Mouse (Mus musculus) midbrain, embryonic 11.5 days (tissue): ENCODE data around the gene Olfr641. TPM values are rescaled to one million over a fixed set of nuclear protein-coding genes. Genes with fewer than 3 reads are reported as not detected.

ENCODE experiments used
- ATAC-seq: fragments of 200-750 bp; cut with Nextera tagmentation; 2 replicates; pipeline ENCODE4 v1.8.0; 2017; ENCODE audit warnings: moderate TSS enrichment, moderate library complexity; ENCODE audit not compliant: low FRiP score
- DNase-seq: peaks from one replicate; pipeline ENCODE4 v3.0.0; 2015; ENCODE audit warnings: low spot score; ENCODE audit errors: missing footprints
- H3K27ac ChIP-seq: fragments of 300-500 bp; sonication (generic); 2 replicates; pipeline ENCODE4 v1.5.1; 2014; ENCODE audit warnings: low read depth, low read length
- H3K27me3 ChIP-seq: fragments of 300-500 bp; sonication (generic); 2 replicates; pipeline ENCODE4 v1.6.1; 2014; ENCODE audit warnings: mild to moderate bottlenecking, low read length, moderate library complexity, mixed read lengths; ENCODE audit not compliant: control insufficient read depth, insufficient read depth
- H3K36me3 ChIP-seq: fragments of 300-500 bp; sonication (generic); 2 replicates; pipeline ENCODE4 v1.6.1; 2014; ENCODE audit warnings: mild to moderate bottlenecking, low read length, moderate library complexity, mixed read lengths; ENCODE audit not compliant: control insufficient read depth, insufficient read depth
- H3K4me1 ChIP-seq: fragments of 300-500 bp; sonication (generic); 2 replicates; pipeline ENCODE4 v1.6.1; 2014; ENCODE audit warnings: low read length; ENCODE audit not compliant: control insufficient read depth, insufficient read depth
- H3K4me2 ChIP-seq: fragments of 300-500 bp; sonication (generic); 2 replicates; pipeline ENCODE4 v1.6.1; 2014; ENCODE audit warnings: mild to moderate bottlenecking, moderate library complexity
- H3K4me3 ChIP-seq: fragments of 300-500 bp; sonication (generic); 2 replicates; pipeline ENCODE4 v1.5.1; 2014; ENCODE audit warnings: low read depth, low read length
- H3K9ac ChIP-seq: fragments of 300-500 bp; sonication (generic); 2 replicates; pipeline ENCODE4 v1.6.1; 2014; ENCODE audit warnings: low read length
- H3K9me3 ChIP-seq: fragments of 300-500 bp; sonication (generic); 2 replicates; pipeline ENCODE4 v1.6.1; 2016; ENCODE audit warnings: low read length; ENCODE audit not compliant: control insufficient read depth
- WGBS: fragments of 180-500 bp; shearing (Covaris S2); extraction: QIAGEN DNeasy Blood & Tissue Kit; methylation state at CpG from one replicate; pipeline ENCODE4 v1.1.7; 2014; 5-methylcytosine and 5-hydroxymethylcytosine counted together
- polyA plus RNA-seq: library from polyadenylated mRNA; unstranded; fragments of >200 nt; fragmentation: Nextera tagmentation; extraction: Ambion mirVana; gene quantifications from 2 replicates; pipeline ENCODE4 v1.2.1, GENCODE M21; 2014

The Olfr641 gene
- polyA plus RNA-seq, 1 experiment from 2014 or later, result not detected

GRCm38 (mm10) chr7:104059215-104059614 is 24.0 kb downstream of the Olfr641 start:
- Histone ChIP-seq H3K9me3 (no peaks in the 10 kb centered on the region), H3K4me3 (no peak overlapping the region), H3K36me3 (no peaks in the 10 kb centered on the region), H3K4me1 (no peaks in the 10 kb centered on the region), H3K4me2 (no peak overlapping the region), H3K27ac (no peak overlapping the region), H3K9ac (no peak overlapping the region), H3K27me3 (no peaks in the 10 kb centered on the region)
- ATAC-seq (no peak), DNase-seq (no peak)
- 84% methylated on average over 1 of the region's 1 CpGs for WGBS

GRCm38 (mm10) chr7:104061345-104061744 is 26.1 kb downstream of the Olfr641 start, which contains the start of gene 4930516K23Rik:
Gene 4930516K23Rik (minus strand): TSS chr7:104061445.
- Histone ChIP-seq H3K27me3 (no peaks in the 10 kb centered on the region), H3K4me1 (no peaks in the 10 kb centered on the region), H3K9ac (no peak within 1 kb of the TSS), H3K4me2 (no peak within 1 kb of the TSS), H3K27ac (no peak within 1 kb of the TSS), H3K4me3 (no peak within 1 kb of the TSS), H3K9me3 (no peaks in the 10 kb centered on the region), H3K36me3 (no peaks in the 10 kb centered on the region)
- DNase-seq (no peak), ATAC-seq (no peak)
- WGBS, result 63% methylated on average over 2 of the region's 2 CpGs

- Histone ChIP-seq H3K4me1 (no peaks in the 10 kb centered on the region), H3K27ac (no peak within 1 kb of the TSS), H3K4me3 (no peak within 1 kb of the TSS), H3K9me3 (no peaks in the 10 kb centered on the region), H3K4me2 (no peak within 1 kb of the TSS), H3K36me3 (no peaks in the 10 kb centered on the region), H3K9ac (no peak within 1 kb of the TSS), H3K27me3 (no peaks in the 10 kb centered on the region)
- no peak for DNase-seq
- 69% methylated on average over 2 of the region's 2 CpGs for WGBS
- no peak for ATAC-seq
These were observed 36.5 kb downstream of the Olfr641 start, which contains the start of gene Olfr644 for GRCm38 (mm10) chr7:104071769-104072168. Gene Olfr644 (minus strand): TSS chr7:104071869.

- Histone ChIP-seq H3K4me1 (no peaks in the 10 kb centered on the region), H3K9me3 (no peaks in the 10 kb centered on the region), H3K27ac (no peak within 1 kb of the TSS), H3K36me3 (no peaks in the 10 kb centered on the region), H3K4me3 (no peak within 1 kb of the TSS), H3K27me3 (no peaks in the 10 kb centered on the region), H3K4me2 (no peak within 1 kb of the TSS), H3K9ac (no peak within 1 kb of the TSS)
- DNase-seq, result no peak
- no peak for ATAC-seq
- WGBS, result 93% methylated on average over 1 of the region's 1 CpGs
These were observed 50.1 kb downstream of the Olfr641 start, which contains the start of gene Olfr645 for GRCm38 (mm10) chr7:104085365-104085764. Gene Olfr645 (minus strand): TSS chr7:104085465.

Other genes with a start within 250 kb of the Olfr641 start
- gene Olfr67, start 243.6 kb upstream of the Olfr641 start, polyA plus RNA-seq, result not detected in 2 replicates
- gene Hbb-bt, start 221.4 kb upstream of the Olfr641 start, polyA plus RNA-seq, result 767 and 794 TPM in 2 replicates
- gene Hbb-bs, start 207.3 kb upstream of the Olfr641 start, polyA plus RNA-seq, result 259 and 279 TPM in 2 replicates
- not detected in 2 replicates for gene Hbb-bh2, start 194.9 kb upstream of the Olfr641 start, polyA plus RNA-seq
- gene Hbb-bh1, start 192.3 kb upstream of the Olfr641 start, polyA plus RNA-seq, result 2,751 and 2,795 TPM in 2 replicates
- gene Hbb-y, start 182.2 kb upstream of the Olfr641 start, polyA plus RNA-seq, result 11,345 and 11,485 TPM in 2 replicates
- gene Olfr66, start 149.2 kb upstream of the Olfr641 start, polyA plus RNA-seq, result not detected in 2 replicates
- not detected in 2 replicates for gene Olfr64, start 141.0 kb upstream of the Olfr641 start, polyA plus RNA-seq
- gene Olfr65, start 132.0 kb upstream of the Olfr641 start, polyA plus RNA-seq, result not detected in 2 replicates
- not detected in 2 replicates for gene Olfr631, start 106.6 kb upstream of the Olfr641 start, polyA plus RNA-seq
- gene Olfr632, start 101.1 kb upstream of the Olfr641 start, polyA plus RNA-seq, result not detected in 2 replicates
- not detected in 2 replicates for gene Olfr633, start 91.0 kb upstream of the Olfr641 start, polyA plus RNA-seq
- 0.01 and 0.03 TPM in 2 replicates for gene Olfr635, start 64.3 kb upstream of the Olfr641 start, polyA plus RNA-seq
- gene Olfr638, start 36.7 kb upstream of the Olfr641 start, polyA plus RNA-seq, result not detected in 2 replicates
- gene Olfr639, start 18.1 kb upstream of the Olfr641 start, polyA plus RNA-seq, result not detected in 2 replicates
- gene Olfr640, start 9.9 kb upstream of the Olfr641 start, polyA plus RNA-seq, result not detected in 2 replicates
- not detected in 2 replicates for gene Olfr642, start 17.2 kb downstream of the Olfr641 start, polyA plus RNA-seq
- gene 4930516K23Rik, start 26.0 kb downstream of the Olfr641 start, polyA plus RNA-seq, result not detected in 2 replicates
- gene Olfr644, start 36.4 kb downstream of the Olfr641 start, polyA plus RNA-seq, result not detected in 2 replicates
- gene Olfr645, start 50.0 kb downstream of the Olfr641 start, polyA plus RNA-seq, result not detected in 2 replicates
- not detected in 2 replicates for gene Olfr646, start 69.4 kb downstream of the Olfr641 start, polyA plus RNA-seq
- gene Ubqln5, start 94.4 kb downstream of the Olfr641 start, polyA plus RNA-seq, result not detected in 2 replicates
- gene Olfr643, start 102.0 kb downstream of the Olfr641 start, polyA plus RNA-seq, result not detected in 2 replicates
- not detected in 2 replicates for gene Ubqln3, start 107.8 kb downstream of the Olfr641 start, polyA plus RNA-seq
- gene Ubqlnl, start 115.1 kb downstream of the Olfr641 start, polyA plus RNA-seq, result not detected in 2 replicates
- gene Olfm5, start 129.4 kb downstream of the Olfr641 start, polyA plus RNA-seq, result not detected in 2 replicates
- 0.19 and 0.26 TPM in 2 replicates for gene Olfr648, start 147.9 kb downstream of the Olfr641 start, polyA plus RNA-seq
- not detected in 2 replicates for gene Olfr649, start 160.5 kb downstream of the Olfr641 start, polyA plus RNA-seq
- 2.5 and 2.8 TPM in 2 replicates for gene Trim6, start 183.3 kb downstream of the Olfr641 start, polyA plus RNA-seq
- 0.63 and 0.68 TPM in 2 replicates for gene Trim34a, start 209.0 kb downstream of the Olfr641 start, polyA plus RNA-seq